Mouse (Mus musculus) embryonic facial prominence, embryonic 15.5 days (tissue): ENCODE data around the gene Fbxw7. TPM values are rescaled to one million over a fixed set of nuclear protein-coding genes. Genes with fewer than 3 reads are reported as not detected.

Source experiments
- ATAC-seq: fragments of 200-750 bp; cut with Nextera tagmentation; 2 replicates; pipeline ENCODE4 v1.8.0; 2017; ENCODE audit warnings: low read depth, moderate TSS enrichment; ENCODE audit not compliant: insufficient number of reproducible peaks, low FRiP score, low TSS enrichment
- H3K27ac ChIP-seq: fragments of 300-500 bp; sonication (generic); replicated peaks from 2 replicates; pipeline ENCODE4 v1.5.1; 2015; ENCODE audit warnings: mild to moderate bottlenecking, inconsistent platforms
- H3K27me3 ChIP-seq: fragments of 300-500 bp; sonication (generic); 2 replicates; pipeline ENCODE4 v1.6.1; 2015; ENCODE audit warnings: inconsistent platforms
- H3K36me3 ChIP-seq: fragments of 300-500 bp; sonication (generic); 2 replicates; pipeline ENCODE4 v1.6.1; 2015; ENCODE audit warnings: mild to moderate bottlenecking, inconsistent platforms
- H3K4me1 ChIP-seq: fragments of 300-500 bp; sonication (generic); 2 replicates; pipeline ENCODE4 v1.6.1; 2015; ENCODE audit warnings: inconsistent platforms
- H3K4me2 ChIP-seq: fragments of 300-500 bp; sonication (generic); replicated peaks from 2 replicates; pipeline ENCODE4 v1.6.1; 2015; ENCODE audit warnings: mild to moderate bottlenecking, inconsistent platforms
- H3K4me3 ChIP-seq: fragments of 300-500 bp; sonication (generic); replicated peaks from 2 replicates; pipeline ENCODE4 v1.5.1; 2015; ENCODE audit warnings: mild to moderate bottlenecking, inconsistent platforms
- H3K9ac ChIP-seq: fragments of 300-500 bp; sonication (generic); 2 replicates; pipeline ENCODE4 v1.6.1; 2015; ENCODE audit warnings: inconsistent platforms
- H3K9me3 ChIP-seq: fragments of 300-500 bp; sonication (generic); replicated peaks from 2 replicates; pipeline ENCODE4 v1.6.1; 2016; ENCODE audit warnings: inconsistent platforms
- WGBS: fragments of 180-500 bp; shearing (Covaris S2); methylation state at CpG from one replicate; pipeline ENCODE4 v1.1.7; 2015; 5-methylcytosine and 5-hydroxymethylcytosine counted together
- polyA plus RNA-seq: library from polyadenylated mRNA; unstranded; fragments of >200 nt; fragmentation: Nextera tagmentation; extraction: Ambion mirVana; gene quantifications from 2 replicates; pipeline ENCODE4 v1.2.1, GENCODE M21; 2015

Gene Fbxw7
- polyA plus RNA-seq, 1 experiment from 2014 or later = 14.6 TPM

GRCm38 (mm10) chr3:84927168-84927794 is 112.2 kb downstream of the Fbxw7 start:
- no peaks in the 10 kb centered on the region for H3K36me3 ChIP-seq
- no peak overlapping the region for H3K27ac ChIP-seq
- H3K4me2 ChIP-seq = no peak overlapping the region
- H3K4me3 ChIP-seq = no peak overlapping the region
- no peak for ATAC-seq
- no peaks in the 10 kb centered on the region for H3K4me1 ChIP-seq
- WGBS = 70% methylated on average over 8 of the region's 8 CpGs
- H3K27me3 ChIP-seq = no peaks in the 10 kb centered on the region
- H3K9me3 ChIP-seq = no peaks in the 10 kb centered on the region
- H3K9ac ChIP-seq = no peak overlapping the region

GRCm38 (mm10) chr3:84927901-84928300 is 112.8 kb downstream of the Fbxw7 start:
- ATAC-seq = no peak
- WGBS = 91% methylated on average over 2 of the region's 2 CpGs
- Histone ChIP-seq H3K9ac (no peak overlapping the region), H3K4me3 (no peak overlapping the region), H3K36me3 (no peaks in the 10 kb centered on the region), H3K4me1 (no peaks in the 10 kb centered on the region), H3K9me3 (no peaks in the 10 kb centered on the region), H3K27ac (no peak overlapping the region), H3K27me3 (no peaks in the 10 kb centered on the region), H3K4me2 (no peak overlapping the region)

GRCm38 (mm10) chr3:84929171-84929570 is 114.1 kb downstream of the Fbxw7 start:
- WGBS = 90% methylated on average over 3 of the region's 3 CpGs
- no peaks in the 10 kb centered on the region for H3K36me3 ChIP-seq
- no peak for ATAC-seq

GRCm38 (mm10) chr3:84930683-84931082 is 115.6 kb downstream of the Fbxw7 start:
- H3K27ac ChIP-seq = no peak overlapping the region
- no peaks in the 10 kb centered on the region for H3K4me1 ChIP-seq
- no peak overlapping the region for H3K4me3 ChIP-seq
- no peak overlapping the region for H3K4me2 ChIP-seq
- no peak overlapping the region for H3K9ac ChIP-seq
- no peaks in the 10 kb centered on the region for H3K9me3 ChIP-seq
- ATAC-seq = no peak
- WGBS = 74% methylated on average over 3 of the region's 3 CpGs
- no peaks in the 10 kb centered on the region for H3K36me3 ChIP-seq
- no peaks in the 10 kb centered on the region for H3K27me3 ChIP-seq

More at GRCm38 (mm10) chr3:84929171-84929570, 114.1 kb downstream of the Fbxw7 start:
- Histone ChIP-seq H3K4me3 (no peak overlapping the region), H3K27ac (no peak overlapping the region), H3K4me1 (no peaks in the 10 kb centered on the region), H3K9me3 (no peaks in the 10 kb centered on the region), H3K9ac (no peak overlapping the region), H3K4me2 (no peak overlapping the region), H3K27me3 (no peaks in the 10 kb centered on the region)

- Histone ChIP-seq H3K9me3 (no peaks in the 10 kb centered on the region), H3K36me3 (no peaks in the 10 kb centered on the region), H3K9ac (no peak overlapping the region), H3K4me1 (no peaks in the 10 kb centered on the region), H3K27ac (no peak overlapping the region), H3K4me2 (no peak overlapping the region), H3K4me3 (no peak overlapping the region), H3K27me3 (no peaks in the 10 kb centered on the region)
- 86% methylated on average over 1 of the region's 1 CpGs for WGBS
- ATAC-seq = no peak
Observed at GRCm38 (mm10) chr3:84935729-84936128, 120.7 kb downstream of the Fbxw7 start.

GRCm38 (mm10) chr3:84936252-84936651 is 121.2 kb downstream of the Fbxw7 start:
- Histone ChIP-seq H3K36me3 (no peaks in the 10 kb centered on the region), H3K4me2 (no peak overlapping the region), H3K27me3 (no peaks in the 10 kb centered on the region), H3K9me3 (no peaks in the 10 kb centered on the region), H3K4me1 (no peaks in the 10 kb centered on the region), H3K4me3 (no peak overlapping the region), H3K9ac (no peak overlapping the region), H3K27ac (no peak overlapping the region)
- 36% methylated on average over 2 of the region's 2 CpGs for WGBS
- no peak for ATAC-seq

- H3K36me3 ChIP-seq = no peaks in the 10 kb centered on the region
- no peak overlapping the region for H3K4me3 ChIP-seq
- no peaks in the 10 kb centered on the region for H3K27me3 ChIP-seq
- H3K4me2 ChIP-seq = no peak overlapping the region
- no peak overlapping the region for H3K27ac ChIP-seq
- no peak overlapping the region for H3K9ac ChIP-seq
- H3K9me3 ChIP-seq = no peaks in the 10 kb centered on the region
- no peak for ATAC-seq
- no peaks in the 10 kb centered on the region for H3K4me1 ChIP-seq
- WGBS = 83% methylated on average over 5 of the region's 5 CpGs
Observed at GRCm38 (mm10) chr3:84936956-84937355, 121.9 kb downstream of the Fbxw7 start.

- Histone ChIP-seq H3K4me2 (no peak overlapping the region), H3K4me3 (no peak overlapping the region), H3K4me1 (no peaks in the 10 kb centered on the region), H3K9ac (no peak overlapping the region), H3K27ac (no peak overlapping the region), H3K36me3 (no peaks in the 10 kb centered on the region), H3K27me3 (no peaks in the 10 kb centered on the region), H3K9me3 (no peaks in the 10 kb centered on the region)
- WGBS = 56% methylated on average over 12 of the region's 12 CpGs
- ATAC-seq = no peak
Observed at GRCm38 (mm10) chr3:84937360-84938355, 122.6 kb downstream of the Fbxw7 start.

- no peak overlapping the region for H3K27ac ChIP-seq
- 96% methylated on average over 3 of the region's 3 CpGs for WGBS
- no peaks in the 10 kb centered on the region for H3K36me3 ChIP-seq
- no peak overlapping the region for H3K9ac ChIP-seq
- no peak overlapping the region for H3K4me3 ChIP-seq
- ATAC-seq = no peak
- no peaks in the 10 kb centered on the region for H3K4me1 ChIP-seq
- H3K4me2 ChIP-seq = no peak overlapping the region
- no peaks in the 10 kb centered on the region for H3K9me3 ChIP-seq
- H3K27me3 ChIP-seq = no peaks in the 10 kb centered on the region
Observed at GRCm38 (mm10) chr3:84944933-84945332, 129.9 kb downstream of the Fbxw7 start.

- 93% methylated on average over 1 of the region's 1 CpGs for WGBS
- no peak for ATAC-seq
- H3K27ac ChIP-seq = no peak overlapping the region
- no peaks in the 10 kb centered on the region for H3K9me3 ChIP-seq
- no peaks in the 10 kb centered on the region for H3K36me3 ChIP-seq
- no peaks in the 10 kb centered on the region for H3K4me1 ChIP-seq
- no peak overlapping the region for H3K9ac ChIP-seq
- H3K4me2 ChIP-seq = no peak overlapping the region
- H3K4me3 ChIP-seq = no peak overlapping the region
- no peaks in the 10 kb centered on the region for H3K27me3 ChIP-seq
Observed at GRCm38 (mm10) chr3:84946381-84946780, 131.3 kb downstream of the Fbxw7 start.

GRCm38 (mm10) chr3:84949387-84949786 is 134.3 kb downstream of the Fbxw7 start:
- Histone ChIP-seq H3K27me3 (no peaks in the 10 kb centered on the region), H3K4me2 (no peak overlapping the region), H3K9me3 (no peaks in the 10 kb centered on the region), H3K36me3 (no peaks in the 10 kb centered on the region), H3K4me3 (no peak overlapping the region), H3K27ac (no peak overlapping the region), H3K4me1 (no peaks in the 10 kb centered on the region), H3K9ac (no peak overlapping the region)
- WGBS = 81% methylated on average over 4 of the region's 4 CpGs
- ATAC-seq = no peak
